Mouse (Mus musculus) layer of hippocampus, postnatal 10 days (tissue): ENCODE measurements around the gene Grpr. TPM values are rescaled to one million over a fixed set of nuclear protein-coding genes. Genes with fewer than 3 reads are reported as not detected.
A peak's percentile ranks its signal among the peaks of the same experiment; 100 is the strongest.

ENCODE experiments used
- DNase-seq, 2 experiments: peaks; one replicate each; pipeline ENCODE4 v3.0.0; 2021; ENCODE audit warnings: low spot score in 2 of 2
- long read RNA-seq: library from polyadenylated mRNA; stranded (forward); transcript quantifications from one replicate; pipeline ENCODE4 v2.0.0, GENCODE M21; 2023
- total RNA-seq, 2 experiments: library from RNA; stranded (reverse); gene quantifications; 2 replicates each; pipeline ENCODE4 v1.2.3; 2021

Gene Grpr
- total RNA-seq, result 1 to 10 TPM; 3.0 to 4.2 TPM
- long read RNA-seq, result 0 reads

DNA sequence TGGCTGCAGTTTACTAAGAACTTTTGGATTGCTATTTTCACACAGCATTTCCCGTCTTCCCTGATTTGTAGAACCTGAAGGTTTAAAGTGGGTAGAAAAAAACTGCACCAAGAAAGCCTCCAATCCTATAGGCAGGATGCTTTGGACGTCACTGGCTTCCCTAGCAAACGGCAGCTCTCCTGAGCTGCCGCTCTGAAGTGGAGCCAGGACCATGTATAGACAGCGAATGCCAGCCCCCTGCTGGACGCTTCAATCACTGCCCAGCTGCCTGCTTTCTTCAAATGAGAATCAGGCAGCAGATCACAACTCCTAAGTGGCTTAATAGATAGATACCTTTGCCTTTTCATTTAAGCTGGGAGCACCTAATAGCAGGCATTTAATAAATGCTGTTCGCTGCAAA is at the start of gene Grpr:
Gene Grpr (minus strand): TSS at position 12 of the 400 bp plus-strand sequence.
- DNase-seq, result peak; percentile 35 to 62

DNA sequence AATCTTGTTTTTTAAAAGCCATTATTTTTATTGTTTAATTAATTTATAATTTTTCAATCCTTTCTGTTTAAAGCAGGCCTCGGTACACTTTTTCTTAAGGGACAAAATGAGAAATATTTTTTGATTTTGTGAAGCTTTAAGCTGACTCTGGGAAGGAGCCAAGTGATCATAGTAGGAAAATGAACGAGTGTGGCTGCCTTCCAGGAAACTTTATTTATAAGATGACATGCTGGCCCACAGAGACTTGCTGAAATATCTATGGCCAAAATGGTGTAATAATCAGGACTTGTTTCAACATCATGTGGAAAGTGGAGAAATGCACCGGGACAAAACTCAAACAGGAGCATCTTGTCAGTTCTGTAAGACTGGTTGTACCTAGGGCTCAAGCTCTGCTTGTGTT is 11.0 kb upstream of the Grpr start:
- DNase-seq, result no peak

- no peak for DNase-seq
Observed at GRCm38 (mm10) chrX:163547042-163547441, 2.4 kb downstream of the Grpr start.

GRCm38 (mm10) chrX:163532836-163533235 is 16.6 kb downstream of the Grpr start:
- DNase-seq, result no peak

DNA sequence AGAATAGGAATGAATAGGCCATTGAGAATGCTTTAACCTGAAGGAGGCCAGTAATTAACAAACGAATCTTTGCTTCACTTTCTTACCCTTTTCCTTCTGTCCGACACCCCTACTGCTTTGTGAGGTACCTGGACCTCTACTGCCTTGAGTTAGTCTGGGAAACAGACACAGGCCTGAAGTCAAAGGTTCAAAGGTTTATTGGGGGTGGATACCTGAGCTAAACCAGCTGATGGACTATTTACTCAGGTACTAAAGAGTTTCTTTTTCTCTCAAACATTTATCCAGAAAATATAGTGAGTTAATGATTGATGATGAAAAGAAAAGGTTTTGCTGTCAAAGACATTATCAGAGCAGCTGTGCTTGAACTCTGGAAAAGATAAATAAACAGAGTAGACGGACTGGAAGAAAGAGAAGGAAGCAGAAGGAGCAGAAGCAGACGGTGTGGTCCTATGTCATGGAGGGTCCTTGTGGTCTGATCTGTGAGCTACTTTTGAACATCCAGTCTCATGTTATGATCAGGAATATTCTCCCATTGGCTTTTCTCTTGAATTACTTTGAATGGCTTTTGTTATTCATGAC is 30.4 kb downstream of the Grpr start:
- DNase-seq, result no peak

DNA sequence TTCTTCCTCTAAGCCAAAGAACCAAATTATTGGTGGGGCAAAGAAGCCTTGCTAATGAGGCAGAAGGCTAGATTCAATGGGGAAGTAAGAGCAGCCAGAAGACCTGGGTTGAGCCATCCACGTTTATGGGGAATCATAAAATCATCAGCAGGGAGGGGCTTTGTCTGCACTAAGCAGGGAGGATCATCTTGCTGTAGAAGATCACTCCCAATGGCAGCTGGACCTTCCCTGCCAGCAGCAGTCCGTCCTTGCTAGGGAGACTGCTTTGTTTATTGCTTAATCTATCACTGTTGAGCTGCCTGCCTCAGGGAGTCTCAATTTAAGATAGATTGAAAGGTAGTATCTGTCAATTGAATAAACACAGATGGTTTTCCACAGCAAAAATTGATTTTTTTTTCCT is 37.7 kb downstream of the Grpr start:
- DNase-seq, result no peak

GRCm38 (mm10) chrX:163502088-163502487 is 47.4 kb downstream of the Grpr start:
- no peak for DNase-seq

Other genes with a start within 250 kb of the Grpr start
- gene Rnf138rt1, start 211.7 kb upstream of the Grpr start, total RNA-seq, result 1 to 10 TPM; 1.6 to 2.0 TPM